Mouse (Mus musculus) frontal cortex, adult (tissue): ENCODE results near the gene Mrpl9.

Source experiments
- ATAC-seq: cut with Nextera tagmentation; 2 replicates; pipeline ENCODE4 v1.9.2; 2017; ENCODE audit warnings: mild to moderate bottlenecking, moderate library complexity, mixed read lengths; ENCODE audit not compliant: low TSS enrichment

The Mrpl9 gene

DNA sequence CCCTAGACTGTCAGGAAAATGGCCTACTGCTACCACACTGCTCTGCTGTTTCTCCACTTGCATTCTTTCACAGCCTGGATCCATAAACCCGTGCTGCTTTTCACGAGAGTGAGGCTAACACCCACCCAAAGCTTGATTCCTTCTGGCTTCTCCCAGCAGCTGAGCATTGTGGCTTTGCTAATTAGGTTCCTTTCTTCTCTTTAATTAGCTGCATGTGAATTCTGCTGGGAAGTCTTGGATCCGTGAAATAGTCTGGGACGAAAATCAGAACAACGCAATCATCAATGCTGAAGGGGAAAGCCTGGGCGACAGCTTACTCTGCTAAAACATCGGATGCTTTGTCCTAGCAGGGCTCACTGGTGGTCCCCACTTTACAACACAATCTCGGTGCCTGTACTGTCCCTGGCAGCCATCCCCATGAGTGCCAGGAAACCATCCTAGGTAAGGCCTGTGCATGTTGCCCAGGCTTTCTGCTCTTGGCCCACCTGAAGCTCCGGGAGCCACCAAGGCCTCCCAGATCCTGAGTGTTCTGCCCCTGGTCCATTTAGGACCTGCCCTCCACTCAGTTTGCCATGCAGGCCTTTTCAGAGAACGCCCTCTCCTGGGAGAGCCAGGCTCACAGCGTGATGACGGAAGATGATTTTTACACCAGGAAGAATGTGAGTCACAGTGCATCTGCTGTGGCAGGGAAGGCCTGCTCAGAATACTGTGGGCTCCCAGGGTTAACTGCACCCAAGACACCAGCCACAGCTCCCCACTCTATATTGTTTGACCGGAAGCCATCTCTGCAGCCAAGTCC lies 22.7 kb downstream of the Mrpl9 start:
- peak; percentile 86 for ATAC-seq

DNA sequence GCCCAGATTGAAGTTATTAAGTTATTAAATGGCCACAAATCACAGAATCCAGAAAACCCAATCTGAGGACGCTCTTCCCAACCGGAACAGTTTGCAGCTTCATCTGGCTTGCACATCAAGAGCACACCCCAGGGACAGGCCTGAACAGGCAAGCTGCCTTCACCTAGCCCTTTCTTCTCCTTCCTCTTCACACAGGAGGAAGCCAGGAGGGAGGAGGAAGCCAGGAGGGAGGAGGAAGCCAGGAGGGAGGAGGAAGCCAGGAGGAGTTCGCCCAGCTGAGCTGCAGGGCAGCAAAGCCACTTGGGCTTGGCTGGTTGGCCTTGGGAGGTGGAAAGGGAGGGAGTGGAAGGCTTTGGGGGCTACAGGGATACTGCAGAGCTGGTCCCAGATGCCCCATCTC lies 25.8 kb downstream of the Mrpl9 start:
- ATAC-seq, result no peak

DNA sequence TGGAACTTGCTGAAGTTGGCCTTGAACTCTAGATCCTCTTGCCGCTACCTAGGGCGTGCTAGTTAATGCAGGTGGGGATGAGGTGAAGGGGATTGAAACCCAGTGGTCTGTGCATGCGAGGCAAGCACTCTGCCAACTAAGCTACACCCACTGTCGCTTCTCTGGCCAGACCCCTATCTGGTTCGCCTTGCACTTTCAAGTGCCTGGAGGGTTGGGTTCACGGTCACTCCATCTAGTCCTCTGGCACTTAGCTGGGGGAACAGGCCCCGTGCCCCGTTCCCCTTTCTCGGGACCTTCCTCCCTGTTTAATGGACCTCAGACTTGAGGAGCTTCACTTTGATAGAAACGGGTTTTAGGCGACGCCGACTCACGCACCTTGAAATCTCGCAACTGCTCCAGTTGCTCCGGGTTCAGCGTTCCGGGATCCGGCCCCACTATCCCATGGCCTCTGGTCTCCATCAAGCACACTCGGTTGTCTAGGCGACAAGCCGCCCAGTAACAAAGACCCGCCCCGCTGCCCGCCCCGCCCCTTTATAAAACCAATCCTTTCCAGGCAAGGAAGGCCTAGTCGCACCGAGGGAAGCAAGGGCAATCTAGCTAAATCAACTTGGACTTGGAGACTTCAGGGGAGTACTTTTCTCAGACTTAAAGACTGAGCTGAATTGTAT lies 29.5 kb downstream of the Mrpl9 start:
- ATAC-seq, result peak; percentile 26

DNA sequence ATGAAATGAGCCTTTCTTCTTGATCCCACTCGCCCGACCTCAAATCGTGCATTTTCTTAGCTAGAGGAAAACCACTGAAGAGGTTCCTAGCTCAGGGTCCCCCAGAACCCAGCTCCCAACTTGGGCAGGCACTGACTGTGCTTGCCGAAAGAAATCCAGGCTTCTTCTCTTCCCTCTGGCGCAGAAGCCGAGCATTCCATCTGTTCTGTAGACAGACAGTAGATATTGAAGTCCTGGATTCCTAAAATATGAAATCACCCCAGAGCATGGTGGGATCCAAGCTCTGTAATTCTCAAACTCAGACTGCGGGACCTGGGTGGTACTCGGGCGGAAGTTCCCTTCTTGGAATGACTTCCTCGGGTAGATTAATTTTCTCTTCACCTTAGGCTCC lies 30.0 kb downstream of the Mrpl9 start:
- peak; percentile 21; the same call in 1 of the 2 replicates for ATAC-seq

DNA sequence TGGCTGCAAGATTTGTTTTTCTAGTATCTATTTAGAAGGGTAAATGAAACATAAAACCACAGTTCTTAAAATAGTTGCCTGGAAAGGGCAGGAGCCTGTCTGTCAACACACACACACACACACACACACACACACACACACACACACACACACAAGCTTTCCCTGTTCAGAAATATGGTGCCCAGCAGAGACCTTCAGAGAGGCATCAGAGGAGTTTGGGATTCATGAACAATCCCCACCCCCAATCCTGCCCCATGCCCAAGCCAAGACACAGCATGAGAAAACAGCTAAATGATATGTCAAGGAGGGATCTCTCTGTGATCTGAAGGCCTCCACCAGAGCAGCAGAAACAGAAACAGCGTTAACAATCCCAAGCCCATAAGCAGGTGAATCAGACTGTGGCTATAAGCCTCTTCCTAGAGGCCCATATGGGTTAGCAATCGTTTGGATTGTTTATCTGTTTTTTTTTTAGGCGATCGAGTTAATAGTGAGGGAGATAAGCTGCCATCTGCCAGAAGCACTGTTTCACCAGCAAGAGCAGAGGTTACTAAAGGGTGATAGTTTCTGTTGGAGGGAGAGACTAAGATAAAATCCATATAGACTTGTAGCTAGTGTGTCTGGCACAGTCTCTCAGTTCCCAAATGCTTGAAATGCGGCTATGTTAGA lies 30.6 kb downstream of the Mrpl9 start:
- no peak for ATAC-seq

DNA sequence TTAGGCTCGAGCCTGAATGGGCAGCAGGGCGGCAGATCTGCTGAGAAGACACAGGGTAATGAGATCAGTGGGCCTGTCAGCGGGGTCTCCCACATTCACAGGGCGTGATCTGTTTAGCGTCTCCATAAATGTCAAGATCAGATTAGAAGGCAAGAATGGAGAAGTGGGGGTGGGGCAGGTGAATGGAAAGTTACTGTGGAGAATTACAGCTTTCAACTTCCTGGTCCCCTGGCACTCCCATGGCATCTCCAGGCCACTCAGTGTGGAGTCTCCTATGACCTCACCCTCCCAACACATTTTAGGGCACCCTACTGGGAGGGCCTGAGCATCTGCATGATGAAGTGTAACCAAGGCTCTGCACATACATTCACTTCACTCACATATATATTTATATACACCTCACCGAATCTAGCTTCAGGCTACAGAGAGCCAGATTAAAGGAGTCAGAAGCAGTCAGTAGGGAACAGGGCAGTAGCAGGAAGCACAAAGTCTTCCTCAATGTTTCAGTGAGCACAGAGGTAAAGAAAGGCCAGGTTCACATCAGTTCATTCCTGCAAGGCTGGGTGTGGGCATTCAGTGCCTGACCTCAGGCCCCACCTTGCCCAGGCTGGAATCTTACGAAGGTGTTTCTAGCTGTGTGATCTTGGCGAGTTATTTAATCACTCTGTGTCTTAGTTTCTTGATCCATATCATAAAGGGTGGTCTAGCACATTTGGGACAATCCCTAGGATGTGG lies 33.4 kb downstream of the Mrpl9 start:
- ATAC-seq, result no peak

DNA sequence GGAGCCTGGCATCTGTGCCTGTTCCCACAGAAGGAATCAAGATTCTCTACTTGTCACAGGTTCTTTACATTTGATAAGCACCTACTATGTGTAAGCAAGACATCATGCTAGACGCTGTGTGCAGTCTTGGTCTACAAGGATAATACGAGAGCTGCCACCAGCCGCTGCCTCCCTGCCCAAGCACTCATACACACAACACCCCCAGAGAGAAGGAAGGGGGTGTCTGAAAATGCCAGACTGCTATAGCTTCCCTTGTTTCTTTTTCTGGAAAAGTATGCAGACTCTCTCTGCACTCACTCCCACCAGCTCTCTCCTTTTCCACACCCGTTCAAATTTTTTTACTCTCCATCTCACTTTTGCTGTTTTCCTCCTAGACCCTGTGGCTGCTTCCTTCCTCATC lies 34.3 kb downstream of the Mrpl9 start:
- ATAC-seq, result peak; percentile 62

DNA sequence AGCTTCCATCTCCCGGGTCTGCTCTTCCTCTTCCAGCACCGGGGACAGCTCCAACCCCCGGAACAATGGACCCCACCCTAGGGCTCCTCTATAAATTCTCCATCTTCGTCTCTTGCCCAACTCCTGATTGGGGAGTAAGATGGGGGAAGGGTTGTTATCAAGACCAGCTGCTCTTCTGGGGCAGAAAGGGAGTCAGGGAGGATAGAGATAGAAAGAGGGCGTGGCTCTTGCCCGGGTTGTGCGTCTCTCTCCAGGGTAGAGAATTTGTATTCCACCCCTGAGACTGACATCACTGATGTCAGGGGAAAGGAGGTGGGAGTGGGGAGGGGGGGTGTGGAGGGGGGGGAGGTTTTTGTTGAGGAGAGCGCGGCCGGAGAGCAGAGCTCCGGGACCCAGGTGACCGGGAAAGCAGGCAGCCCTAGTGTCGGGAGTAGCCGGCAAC lies 34.9 kb downstream of the Mrpl9 start, which contains the start of gene Celf3:
TSS of gene Celf3 (plus strand) at position 315 of the 442 bp plus-strand sequence.
- peak; percentile 58 for ATAC-seq

DNA sequence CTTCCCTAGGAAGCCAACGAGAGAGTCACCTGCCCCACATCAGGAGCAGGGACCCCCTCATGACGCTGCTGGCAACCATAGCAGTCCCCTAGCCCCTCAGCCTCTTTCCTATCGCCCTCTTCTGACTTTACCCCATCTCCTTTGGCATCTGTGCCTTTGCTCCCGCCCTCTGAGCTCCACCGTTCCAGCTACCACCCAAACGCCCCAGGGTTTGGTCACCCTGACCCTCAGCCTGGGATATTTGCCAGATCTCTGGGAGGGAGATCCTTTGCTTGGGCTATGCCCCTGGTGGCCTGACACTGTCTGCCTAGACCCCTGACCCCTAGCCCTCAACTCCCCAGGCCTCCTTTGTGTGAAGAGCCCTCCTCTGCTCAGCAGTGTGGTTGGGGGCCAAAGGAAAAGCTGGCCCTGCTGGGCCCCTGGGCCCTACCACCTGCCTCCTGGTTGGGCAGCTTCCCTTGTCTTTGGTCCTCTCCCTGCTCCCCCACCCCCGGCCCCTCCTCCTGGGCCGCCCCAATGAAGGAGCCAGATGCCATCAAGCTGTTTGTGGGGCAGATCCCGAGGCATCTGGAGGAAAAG lies 35.6 kb downstream of the Mrpl9 start:
- no peak for ATAC-seq

DNA sequence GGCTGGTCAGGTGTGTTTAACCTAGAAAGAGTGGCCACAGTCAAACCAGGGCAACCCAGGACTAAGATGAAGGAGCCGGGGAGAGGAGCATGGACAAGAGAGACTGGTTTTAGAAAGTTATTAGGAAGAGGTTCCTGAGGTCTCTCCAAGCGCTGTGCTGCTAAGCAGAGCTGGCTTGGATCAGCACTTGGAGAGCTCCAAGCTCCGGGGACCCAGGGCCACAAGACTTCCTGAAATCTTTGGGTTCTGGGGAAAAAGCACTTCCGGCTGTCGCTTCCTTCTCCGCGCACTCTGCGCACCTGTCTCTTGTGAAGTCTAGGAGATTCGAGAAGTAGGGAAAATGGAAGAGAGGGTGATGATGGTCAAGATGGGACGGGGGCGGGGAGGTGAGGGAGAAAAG lies 36.4 kb downstream of the Mrpl9 start:
- ATAC-seq, result no peak

DNA sequence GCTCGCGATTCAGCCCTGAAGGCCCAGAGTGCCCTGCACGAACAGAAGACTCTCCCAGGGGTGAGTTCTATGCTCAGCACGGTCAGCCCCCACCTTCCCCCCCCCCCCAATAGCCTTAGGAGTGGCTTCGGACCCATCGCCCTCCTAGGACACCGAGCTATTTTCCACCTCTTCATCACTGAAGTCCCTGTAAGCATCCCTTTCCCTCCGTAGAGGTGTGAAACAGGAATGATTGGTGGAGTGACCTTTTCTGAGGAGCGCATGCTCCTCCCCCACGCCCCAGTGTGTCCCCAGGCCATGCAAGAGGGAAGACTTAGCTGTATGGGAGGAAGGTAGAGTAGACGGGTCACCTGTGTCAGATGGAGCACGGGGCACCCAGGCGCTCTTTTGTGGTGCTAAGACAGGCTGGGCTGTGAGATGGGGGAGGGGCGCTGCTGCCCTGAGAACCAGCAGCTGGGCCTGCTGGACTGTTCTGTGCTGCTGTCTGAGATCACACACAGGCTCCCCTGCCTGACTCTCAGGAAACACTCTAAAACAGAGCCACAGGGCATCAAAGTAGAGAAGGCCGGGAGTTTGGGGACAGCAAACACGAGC lies 37.3 kb downstream of the Mrpl9 start, which contains the start of gene Riiad1:
TSS of gene Riiad1 (minus strand) at position 51 of the 594 bp plus-strand sequence.
- no peak for ATAC-seq

DNA sequence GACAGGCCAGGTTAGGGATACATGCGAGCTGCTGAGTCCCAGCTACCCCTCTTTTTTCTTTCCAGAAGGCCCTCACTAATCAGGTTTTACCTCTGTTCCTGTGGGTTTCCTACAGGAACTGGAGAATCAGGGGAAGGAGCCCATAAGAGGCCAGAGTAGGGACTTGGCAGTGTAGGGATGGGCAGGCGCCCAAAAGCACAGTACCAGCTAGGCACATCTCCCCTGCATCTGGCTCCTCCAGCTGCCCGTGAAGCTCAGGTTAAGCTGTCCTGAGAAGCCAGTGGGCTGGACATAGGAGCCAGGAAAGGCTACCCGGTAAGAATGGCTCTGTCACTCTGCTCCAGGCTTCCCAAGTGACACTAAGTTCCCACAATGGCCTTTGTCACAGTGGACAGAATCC lies 38.3 kb downstream of the Mrpl9 start:
- ATAC-seq, result no peak

DNA sequence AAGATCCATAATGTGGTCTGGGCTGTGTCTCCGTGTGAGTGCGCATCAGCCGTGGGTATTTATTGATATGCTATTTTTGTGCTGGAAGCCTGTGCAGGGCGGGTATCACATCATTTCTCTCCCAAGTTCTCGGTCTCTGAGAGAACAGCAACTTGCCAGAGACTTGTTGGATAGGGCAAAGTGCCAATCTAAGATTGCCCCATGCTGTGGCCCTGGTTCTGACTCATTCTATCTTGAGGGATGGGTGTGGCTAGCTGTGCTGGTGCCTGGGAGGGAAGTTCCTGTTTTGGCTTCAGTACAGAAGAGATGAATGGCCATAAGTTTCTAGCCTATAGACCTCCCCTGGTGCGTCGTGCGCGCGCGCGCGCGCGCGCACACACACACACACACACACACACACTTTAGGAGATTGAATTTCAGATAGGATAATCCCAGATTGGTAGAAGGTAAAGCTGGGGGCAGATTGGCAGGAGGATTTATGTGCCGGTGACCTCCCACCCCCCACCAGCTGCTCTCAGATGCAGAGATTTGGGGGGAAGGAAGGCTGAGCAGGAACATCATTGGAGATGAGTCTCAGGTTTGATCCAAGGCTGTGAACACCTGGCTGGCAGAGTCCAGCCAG lies 39.8 kb downstream of the Mrpl9 start:
- no peak for ATAC-seq

DNA sequence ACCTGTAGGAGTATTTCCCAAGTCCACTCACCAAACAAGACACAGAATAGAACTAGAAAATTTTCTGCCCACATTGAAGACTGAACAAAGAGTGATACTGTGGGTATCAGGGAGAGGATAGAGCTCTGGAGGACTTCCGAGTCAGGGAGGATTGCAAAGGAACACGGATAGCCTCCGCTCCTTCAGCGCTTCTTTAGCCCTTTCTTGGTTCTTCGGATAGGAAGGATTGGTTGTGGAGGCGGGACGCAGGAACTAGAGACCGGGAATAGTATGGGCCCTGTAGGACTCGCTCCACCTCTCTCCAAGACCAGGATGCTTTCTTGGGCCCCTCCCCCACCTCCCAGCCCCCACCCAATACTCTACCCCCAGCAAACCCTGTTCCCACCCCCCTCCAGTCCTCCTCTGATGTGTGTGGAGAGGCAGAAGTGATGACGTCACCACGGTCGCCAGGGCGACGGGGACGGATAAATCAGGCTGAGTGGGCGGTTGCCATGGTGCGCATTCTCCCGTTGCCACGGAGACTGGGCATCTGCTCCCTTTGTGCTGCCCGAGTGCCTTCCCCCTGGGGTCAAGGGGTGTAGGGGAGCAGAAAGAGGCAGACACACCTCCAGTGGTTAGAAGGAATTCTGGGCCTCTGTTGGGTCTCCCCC lies 40.8 kb downstream of the Mrpl9 start:
- ATAC-seq, result peak; percentile 51

DNA sequence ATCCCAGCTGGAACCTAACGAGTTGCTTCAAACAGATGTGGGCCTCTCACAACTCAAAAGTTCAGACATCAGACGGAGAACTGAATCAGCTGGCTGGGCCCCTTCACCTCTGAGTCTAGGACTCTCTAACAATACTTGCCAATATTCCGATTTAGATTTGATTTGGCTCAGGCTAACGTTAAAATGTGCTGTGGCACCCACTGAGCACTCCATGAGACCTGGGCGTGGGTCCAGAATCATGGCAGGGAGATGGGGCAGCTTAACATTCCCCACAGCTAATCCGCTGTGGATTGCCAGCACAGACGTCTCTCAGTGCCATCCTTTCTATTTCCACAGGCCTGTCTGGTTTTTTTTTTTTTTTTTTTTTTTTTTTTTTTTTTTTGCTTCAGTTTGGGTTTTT lies 42.8 kb downstream of the Mrpl9 start:
- no peak for ATAC-seq

DNA sequence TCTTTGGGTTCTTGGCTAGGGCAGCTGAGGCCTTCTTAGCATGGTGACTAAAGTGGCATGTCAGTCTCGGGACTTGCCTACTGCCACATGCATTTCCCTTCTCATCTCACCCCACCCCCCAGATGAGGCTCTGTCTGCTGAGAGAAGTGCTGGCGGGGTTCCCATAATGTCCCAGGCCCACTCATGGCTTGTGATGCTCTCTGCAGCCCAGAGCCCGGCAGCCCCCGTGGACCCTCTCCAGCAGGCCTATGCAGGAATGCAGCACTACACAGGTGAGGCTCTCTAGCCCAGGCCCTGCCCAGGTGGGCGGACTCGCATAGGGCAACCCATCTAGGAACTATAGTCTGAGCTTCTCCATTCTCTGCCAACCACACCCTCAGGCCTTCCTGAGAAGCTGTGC lies 44.5 kb downstream of the Mrpl9 start:
- no peak for ATAC-seq

DNA sequence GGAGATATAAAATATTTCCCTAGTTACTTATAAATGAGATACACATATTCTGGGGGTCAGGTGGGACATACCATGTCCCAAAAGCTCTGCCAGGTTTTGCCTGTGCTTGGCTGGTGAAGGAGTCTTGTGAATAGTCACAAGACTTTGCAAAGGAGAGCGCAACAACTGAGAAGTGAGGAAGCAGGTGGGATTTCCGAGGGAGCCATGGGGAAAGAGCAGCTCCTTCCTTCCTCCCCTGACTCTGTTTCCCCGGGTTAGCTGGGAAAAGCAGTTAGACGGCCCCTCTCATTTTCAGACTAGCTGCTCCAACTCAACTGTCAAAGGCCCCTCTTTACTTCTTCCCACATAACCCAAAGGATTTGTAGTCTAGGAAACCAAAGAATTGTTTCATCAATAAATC lies 54.0 kb downstream of the Mrpl9 start:
- ATAC-seq, result no peak
